Comparison of ENCODE assay signal across 8 mouse cellular contexts in genomic region chr11:68954408-68954807, GRCm38 (mm10). TPM values are rescaled to one million over a fixed set of nuclear protein-coding genes. Genes with fewer than 3 reads are reported as not detected.
A peak's percentile ranks its signal among the peaks of the same experiment; 100 is the strongest.
DNase-seq lines count a peak whose midpoint lies in the region; ATAC-seq and TF ChIP-seq lines count a peak whose summit lies in the region.

No protein-coding gene starts in this region.

- ATAC-seq in embryonic facial prominence, embryonic 14.5 days (ENCODE audit: low read depth), result no peak
- no peak for ATAC-seq in intestine, postnatal 0 days
- ATAC-seq in neural tube, embryonic 13.5 days (ENCODE audit: low read depth), result 0 out of 2 replicates have a peak, but pooled peaks have one; percentile 29

- WGBS in embryonic facial prominence, embryonic 14.5 days, result 6% methylated on average over 17 of the region's 17 CpGs
- WGBS in intestine, postnatal 0 days, result 3% methylated on average over 17 of the region's 17 CpGs
- WGBS in neural tube, embryonic 13.5 days, result under 1% methylated on average over 17 of the region's 17 CpGs

- peaks cover 17% of the 10 kb centered on the region for H3K27me3 ChIP-seq in embryonic facial prominence, embryonic 14.5 days (replicated peaks; ENCODE audit: control insufficient read depth, insufficient read depth, low read length)
- peaks cover 20% of the 10 kb centered on the region for H3K27me3 ChIP-seq in intestine, postnatal 0 days (replicated peaks; ENCODE audit: control insufficient read depth, insufficient read depth, low read length)
- H3K27me3 ChIP-seq in neural tube, embryonic 13.5 days, result peaks cover 70% of the 10 kb centered on the region

- peak overlapping the region; percentile 60 for H3K9ac ChIP-seq in embryonic facial prominence, embryonic 14.5 days (ENCODE audit: low read depth, low read length)
- peak overlapping the region; percentile 17; the same call in 1 of the 2 replicates for H3K9ac ChIP-seq in intestine, postnatal 0 days (ENCODE audit: low read depth, low read length)
- H3K9ac ChIP-seq in neural tube, embryonic 13.5 days, result peak overlapping the region; percentile 62

- peak overlapping the region; percentile 27 for H3K4me3 ChIP-seq in left cerebral cortex, adult 2 months
- peak overlapping the region; percentile 38 for H3K4me3 ChIP-seq in embryonic facial prominence, embryonic 14.5 days (ENCODE audit: low read depth, low read length)
- H3K4me3 ChIP-seq in intestine, postnatal 0 days (ENCODE audit: low read depth, low read length), result peak overlapping the region; percentile 29
- peak overlapping the region; percentile 33 for H3K4me3 ChIP-seq in neural tube, embryonic 13.5 days

- intact Hi-C loops in left cerebral cortex, adult 2 months (cut with DNase I), result no loop called here
- intact Hi-C loops in left cerebral cortex, postnatal 4 days (cut with DNase I), result no loop called here
- intact Hi-C loops in gastrocnemius, postnatal 36 days (cut with DNase I), result loop anchor here (5.0 kb wide), 1 partner anchor 47 kb away; no protein-coding TSS in a partner anchor

- no peaks in the 10 kb centered on the region for H3K9me3 ChIP-seq in embryonic facial prominence, embryonic 14.5 days (ENCODE audit: control insufficient read depth, low read length)
- no peaks in the 10 kb centered on the region for H3K9me3 ChIP-seq in intestine, postnatal 0 days (ENCODE audit: control insufficient read depth)
- H3K9me3 ChIP-seq in neural tube, embryonic 13.5 days, result no peaks in the 10 kb centered on the region

- H3K36me3 ChIP-seq in embryonic facial prominence, embryonic 14.5 days (ENCODE audit: control insufficient read depth, insufficient read depth, low read length), result no peaks in the 10 kb centered on the region
- H3K36me3 ChIP-seq in intestine, postnatal 0 days (ENCODE audit: control insufficient read depth, insufficient read depth), result no peaks in the 10 kb centered on the region
- no peaks in the 10 kb centered on the region for H3K36me3 ChIP-seq in neural tube, embryonic 13.5 days

- H3K27ac ChIP-seq in left cerebral cortex, adult 2 months, result no peak overlapping the region
- no peak overlapping the region for H3K27ac ChIP-seq in embryonic facial prominence, embryonic 14.5 days (replicated peaks; ENCODE audit: low read depth, low read length)
- no peak overlapping the region for H3K27ac ChIP-seq in intestine, postnatal 0 days (ENCODE audit: low read depth, low read length)
- no peak overlapping the region for H3K27ac ChIP-seq in neural tube, embryonic 13.5 days (replicated peaks)

- DNase-seq in left cerebral cortex, adult 2 months (ENCODE audit: extremely low spot score in 1 of 2, low spot score in 2 of 2), result no peak
- no peak for DNase-seq in left cerebral cortex, postnatal 4 days
- no peak for DNase-seq in embryonic facial prominence, embryonic 14.5 days (ENCODE audit: low spot score)
- no peak for DNase-seq in layer of hippocampus, adult 11-12 months (ENCODE audit: low spot score)
- no peak for DNase-seq in spleen, postnatal 36 days (ENCODE audit: low spot score in 2 of 2)
- no peak for DNase-seq in gastrocnemius, postnatal 36 days

- no peak for TF ChIP-seq CTCF in left cerebral cortex, adult 2 months (IDR thresholded peaks at IDR 0.05)
- TF ChIP-seq CTCF in intestine, postnatal 0 days (IDR thresholded peaks at IDR 0.05; ENCODE audit: low read depth), result no peak

- H3K4me2 ChIP-seq in embryonic facial prominence, embryonic 14.5 days (ENCODE audit: low read depth, low read length), result peak overlapping the region; percentile 52
- H3K4me2 ChIP-seq in intestine, postnatal 0 days (replicated peaks; ENCODE audit: low read depth), result peak overlapping the region; percentile 66
- peak overlapping the region; percentile 60 for H3K4me2 ChIP-seq in neural tube, embryonic 13.5 days

- no peaks in the 10 kb centered on the region; the same call in 1 of the 2 replicates for H3K4me1 ChIP-seq in embryonic facial prominence, embryonic 14.5 days (ENCODE audit: control insufficient read depth, insufficient read depth, low read length)
- H3K4me1 ChIP-seq in intestine, postnatal 0 days (replicated peaks; ENCODE audit: control insufficient read depth, insufficient read depth, low read length), result 0 out of 2 replicates have a peak, but pooled peaks cover 2% of the 10 kb centered on the region
- peaks cover 17% of the 10 kb centered on the region for H3K4me1 ChIP-seq in neural tube, embryonic 13.5 days (replicated peaks)

RNA-seq across cellular contexts. Expression of gene Arhgef15, which starts 2.9 kb away (rescaled TPM):
- 10 to 100 TPM; 22.4 to 22.6 TPM for total RNA-seq in left cerebral cortex, adult 2 months (2021)
- 10 to 100 TPM; 17.6 to 19.9 TPM for total RNA-seq in left cerebral cortex, postnatal 4 days (2021)
- polyA plus RNA-seq in embryonic facial prominence, embryonic 14.5 days (2014; fragmentation: Nextera tagmentation; extraction: Ambion mirVana), result 7.3 and 8.9 TPM in 2 replicates
- polyA plus RNA-seq in intestine, postnatal 0 days (2015; fragmentation: Nextera tagmentation; extraction: Ambion mirVana), result 2.6 and 3.4 TPM in 2 replicates
- polyA plus RNA-seq in neural tube, embryonic 13.5 days (2015; fragmentation: Nextera tagmentation; extraction: Ambion mirVana), result 14.4 and 14.8 TPM in 2 replicates
- total RNA-seq in gastrocnemius, postnatal 36 days (2021), result 1 to 10 TPM; 6.9 to 7.8 TPM

RNA-seq across cellular contexts. Expression of gene Slc25a35, which starts 13.5 kb away (rescaled TPM):
- 1 to 10 TPM; 5.0 to 5.2 TPM for total RNA-seq in left cerebral cortex, adult 2 months (2021)
- total RNA-seq in left cerebral cortex, postnatal 4 days (2021), result 1 to 10 TPM; 1.1 to 2.0 TPM
- polyA plus RNA-seq in embryonic facial prominence, embryonic 14.5 days (2014; fragmentation: Nextera tagmentation; extraction: Ambion mirVana), result 3.4 and 5.0 TPM in 2 replicates
- polyA plus RNA-seq in intestine, postnatal 0 days (2015; fragmentation: Nextera tagmentation; extraction: Ambion mirVana), result 1.9 and 2.3 TPM in 2 replicates
- 2.0 and 2.5 TPM in 2 replicates for polyA plus RNA-seq in neural tube, embryonic 13.5 days (2015; fragmentation: Nextera tagmentation; extraction: Ambion mirVana)
- 1 to 10 TPM; 3.4 to 3.5 TPM for total RNA-seq in gastrocnemius, postnatal 36 days (2021)

RNA-seq across cellular contexts. Expression of gene Rangrf, which starts 20.6 kb away (rescaled TPM):
- total RNA-seq in left cerebral cortex, adult 2 months (2021), result 10 to 100 TPM; 15.7 to 17.0 TPM
- 10 to 100 TPM; 16.4 to 23.8 TPM for total RNA-seq in left cerebral cortex, postnatal 4 days (2021)
- polyA plus RNA-seq in embryonic facial prominence, embryonic 14.5 days (2014; fragmentation: Nextera tagmentation; extraction: Ambion mirVana), result 44.9 and 50.1 TPM in 2 replicates
- 13.6 and 16.5 TPM in 2 replicates for polyA plus RNA-seq in intestine, postnatal 0 days (2015; fragmentation: Nextera tagmentation; extraction: Ambion mirVana)
- polyA plus RNA-seq in neural tube, embryonic 13.5 days (2015; fragmentation: Nextera tagmentation; extraction: Ambion mirVana), result 27.6 and 33.7 TPM in 2 replicates
- total RNA-seq in gastrocnemius, postnatal 36 days (2021), result 10 to 100 TPM; 58.7 to 65.4 TPM

RNA-seq across cellular contexts. Expression of gene Odf4, which starts 27.5 kb away (rescaled TPM):
- total RNA-seq in left cerebral cortex, adult 2 months (2021), result under 1 TPM; 0.44 to 0.95 TPM
- total RNA-seq in left cerebral cortex, postnatal 4 days (2021), result 1 to 10 TPM in 1 of 2 experiments, under 1 TPM in 1; 0.72 to 1.7 TPM
- polyA plus RNA-seq in embryonic facial prominence, embryonic 14.5 days (2014; fragmentation: Nextera tagmentation; extraction: Ambion mirVana), result not detected in 2 replicates
- not detected in 2 replicates for polyA plus RNA-seq in intestine, postnatal 0 days (2015; fragmentation: Nextera tagmentation; extraction: Ambion mirVana)
- 0.40 TPM in 1 of 2 replicates, not detected in the other for polyA plus RNA-seq in neural tube, embryonic 13.5 days (2015; fragmentation: Nextera tagmentation; extraction: Ambion mirVana)
- total RNA-seq in gastrocnemius, postnatal 36 days (2021), result not detected

RNA-seq across cellular contexts. Expression of gene Rpl26, which starts 53.0 kb away (rescaled TPM):
- total RNA-seq in left cerebral cortex, adult 2 months (2021), result 100 to 1,000 TPM; 727 to 749 TPM
- 100 to 1,000 TPM; 866 to 875 TPM for total RNA-seq in left cerebral cortex, postnatal 4 days (2021)
- 1,088 and 1,233 TPM in 2 replicates for polyA plus RNA-seq in embryonic facial prominence, embryonic 14.5 days (2014; fragmentation: Nextera tagmentation; extraction: Ambion mirVana)
- 623 and 626 TPM in 2 replicates for polyA plus RNA-seq in intestine, postnatal 0 days (2015; fragmentation: Nextera tagmentation; extraction: Ambion mirVana)
- 743 and 760 TPM in 2 replicates for polyA plus RNA-seq in neural tube, embryonic 13.5 days (2015; fragmentation: Nextera tagmentation; extraction: Ambion mirVana)
- 100 to 1,000 TPM; 536 to 627 TPM for total RNA-seq in gastrocnemius, postnatal 36 days (2021)
